Mouse (Mus musculus) bone marrow macrophage, adult 2 months (primary cell): Measurements from ENCODE around the gene Col26a1. TPM values are rescaled to one million over a fixed set of nuclear protein-coding genes. Genes with fewer than 3 reads are reported as not detected.

Experiments used
- H3K27ac ChIP-seq: 2 replicates; pipeline ENCODE4 v1.5.1; 2012; ENCODE audit warnings: low read depth, low read length; ENCODE audit not compliant: insufficient read depth
- H3K4me1 ChIP-seq: 2 replicates; pipeline ENCODE4 v1.6.1; 2012; ENCODE audit warnings: low read length; ENCODE audit not compliant: control insufficient read depth, insufficient read depth
- H3K4me3 ChIP-seq: 2 replicates; pipeline ENCODE4 v1.5.1; 2012; ENCODE audit warnings: mild to moderate bottlenecking, low read length, moderate library complexity; ENCODE audit not compliant: insufficient read depth
- CTCF ChIP-seq: IDR thresholded peaks from 2 replicates; pipeline ENCODE4 v1.5.1; 2012; ENCODE audit warnings: low read depth, mild to moderate bottlenecking, low read length, moderate library complexity
- POLR2A ChIP-seq: IDR thresholded peaks from 2 replicates; pipeline ENCODE4 v1.6.1; 2012; ENCODE audit warnings: mild to moderate bottlenecking, low read depth, low read length, borderline replicate concordance
- polyA plus RNA-seq: library from polyadenylated mRNA; stranded (reverse); fragments of >200 nt; gene quantifications from 2 replicates; pipeline ENCODE4 v1.2.4, GENCODE M21; 2012; ENCODE audit not compliant: missing spikeins, insufficient read depth, insufficient read length

Col26a1 gene
- polyA plus RNA-seq, 1 experiment = not detected

DNA sequence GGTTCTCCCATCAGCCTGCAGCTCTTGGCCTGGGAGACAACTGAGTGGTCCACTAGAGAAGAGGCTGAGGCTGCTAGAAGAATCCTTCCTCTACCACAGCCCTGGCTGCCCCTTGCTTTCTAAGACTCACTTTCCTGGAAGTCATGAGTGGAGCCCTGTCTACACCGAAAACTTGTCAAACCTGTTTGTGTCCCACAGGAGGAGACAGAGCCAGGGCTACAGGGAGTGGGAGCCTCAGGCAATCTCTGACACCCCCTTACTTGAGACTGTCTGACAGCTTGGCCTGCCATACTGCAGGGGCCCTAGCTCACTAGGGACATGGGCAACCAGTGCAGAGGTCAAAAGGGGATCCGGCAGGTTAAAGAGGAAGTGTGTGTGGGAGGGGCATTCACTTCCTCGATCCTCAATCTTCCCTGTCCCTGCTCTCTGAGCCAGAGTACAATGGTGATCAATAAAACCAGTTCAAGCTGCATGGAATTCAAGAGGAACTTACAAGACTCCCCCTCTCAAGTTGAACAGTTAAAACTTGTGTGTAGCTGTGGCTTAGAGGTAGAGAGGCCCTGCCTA is 180.8 kb downstream of the Col26a1 start:
- no peak for TF ChIP-seq CTCF
- no peak for TF ChIP-seq POLR2A
- no peak overlapping the region for H3K27ac ChIP-seq
- H3K4me1 ChIP-seq = peaks cover 4% of the 10 kb centered on the region
- no peak overlapping the region for H3K4me3 ChIP-seq

GRCm38 (mm10) chr5:136697618-136698017 is 185.4 kb downstream of the Col26a1 start:
- no peak for TF ChIP-seq CTCF
- Histone ChIP-seq H3K4me3 (no peak overlapping the region), H3K4me1 (peaks cover 4% of the 10 kb centered on the region), H3K27ac (no peak overlapping the region)

DNA sequence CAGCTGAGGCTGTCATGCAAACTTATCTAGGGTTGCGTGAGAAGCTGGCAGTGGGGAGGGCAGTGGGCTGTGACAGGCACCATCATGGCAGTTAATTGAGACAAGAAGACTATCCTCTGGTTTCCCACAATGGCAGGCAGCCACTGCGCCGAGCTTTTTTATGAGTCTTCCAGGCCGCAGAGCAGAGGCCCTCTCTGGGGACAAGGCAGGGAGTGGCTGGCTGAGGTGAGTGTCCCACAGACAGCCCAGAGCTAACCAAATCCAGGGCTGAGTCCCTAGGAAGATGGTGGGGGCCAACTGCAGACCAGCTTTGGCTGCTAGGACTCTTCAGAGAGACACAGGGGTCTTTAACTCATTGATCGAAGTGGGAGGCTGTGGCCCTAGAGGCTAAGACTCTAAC is 186.5 kb downstream of the Col26a1 start:
- no peak overlapping the region for H3K27ac ChIP-seq
- TF ChIP-seq CTCF = no peak
- TF ChIP-seq POLR2A = no peak

DNA sequence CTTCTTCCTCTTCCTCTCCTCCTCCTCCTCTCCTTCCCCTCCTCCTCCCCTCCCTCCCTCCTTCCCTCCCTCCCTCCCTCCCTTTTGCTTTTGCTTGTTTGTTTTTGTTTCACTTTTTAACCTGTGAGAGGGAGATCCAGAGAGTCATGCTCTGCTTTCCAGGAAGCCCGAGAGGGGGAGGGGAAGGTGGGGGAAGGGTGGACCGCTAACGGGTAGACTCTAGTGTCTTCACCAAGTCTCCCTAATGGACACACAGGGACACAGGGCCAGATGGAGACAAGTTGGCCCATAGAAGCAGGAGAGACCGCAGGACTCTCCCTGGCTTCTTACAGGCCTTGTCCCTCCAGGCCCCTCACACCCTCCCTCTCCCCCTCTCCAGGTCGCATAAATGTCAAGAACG is 188.0 kb downstream of the Col26a1 start:
- Histone ChIP-seq H3K4me3 (no peak overlapping the region), H3K27ac (no peak overlapping the region)
- TF ChIP-seq CTCF (no peak), POLR2A (no peak)

More for the DNA sequence above, 186.5 kb downstream of the Col26a1 start:
- Histone ChIP-seq H3K4me1 (no peaks in the 10 kb centered on the region), H3K4me3 (no peak overlapping the region)

GRCm38 (mm10) chr5:136693418-136693817 is 189.6 kb downstream of the Col26a1 start:
- Histone ChIP-seq H3K4me1 (no peaks in the 10 kb centered on the region), H3K27ac (no peak overlapping the region), H3K4me3 (no peak overlapping the region)
- no peak for TF ChIP-seq CTCF
- no peak for TF ChIP-seq POLR2A

More for the DNA sequence above, 188.0 kb downstream of the Col26a1 start:
- no peaks in the 10 kb centered on the region for H3K4me1 ChIP-seq

GRCm38 (mm10) chr5:136692784-136693183 is 190.2 kb downstream of the Col26a1 start, which contains the start of gene Myl10:
Myl10 (plus strand) TSS chr5:136693146.
- H3K4me3 ChIP-seq = no peak within 1 kb of the TSS
- no peaks in the 10 kb centered on the region for H3K4me1 ChIP-seq
- no peak for TF ChIP-seq CTCF
- TF ChIP-seq POLR2A = no peak
- no peak within 1 kb of the TSS for H3K27ac ChIP-seq

Other genes with a start within 250 kb of the Col26a1 start
- not detected in 2 replicates for gene Myl10, start 190.1 kb downstream of the Col26a1 start, polyA plus RNA-seq
- gene Ift22, start 24.9 kb upstream of the Col26a1 start, polyA plus RNA-seq = 37.3 and 44.9 TPM in 2 replicates
- 146 and 149 TPM in 2 replicates for gene Fis1, start 70.1 kb upstream of the Col26a1 start, polyA plus RNA-seq
- gene Cldn15, start 83.4 kb upstream of the Col26a1 start, polyA plus RNA-seq = not detected in 2 replicates
- 66.4 and 66.7 TPM in 2 replicates for gene Plod3, start 103.8 kb upstream of the Col26a1 start, polyA plus RNA-seq
- gene Znhit1, start 104.8 kb upstream of the Col26a1 start, polyA plus RNA-seq = 75.0 and 82.2 TPM in 2 replicates
- gene Vgf, start 143.2 kb upstream of the Col26a1 start, polyA plus RNA-seq = not detected in 2 replicates
- gene Ap1s1, start 162.9 kb upstream of the Col26a1 start, polyA plus RNA-seq = 92.4 and 96.8 TPM in 2 replicates
- gene Serpine1, start 189.1 kb upstream of the Col26a1 start, polyA plus RNA-seq = 9.7 and 10.6 TPM in 2 replicates
- 14.9 and 18.9 TPM in 2 replicates for gene Trim56, start 233.0 kb upstream of the Col26a1 start, polyA plus RNA-seq